Mouse (Mus musculus): ENCODE results near the gene Ndufb4.
"Not testable (repeated sequence)": the region's sequence is repeated elsewhere in the genome, so short reads cannot be mapped to it uniquely, and the experiment has no call there.

Ndufb4 gene

GRCm38 (mm10) chr16:37653731-37654657 is at the start of gene Ndufb4:
Gene Ndufb4 (minus strand): TSS chr16:37654453.
- peak; percentile 96 for DNase-seq (ENCODE audit: low read depth, low spot score)

GRCm38 (mm10) chr16:37703884-37704283 is 49.6 kb upstream of the Ndufb4 start:
- DNase-seq (ENCODE audit: low read depth, low spot score): no peak

- not testable (repeated sequence) for DNase-seq (ENCODE audit: low read depth, low spot score)
Measured at GRCm38 (mm10) chr16:37700071-37700470, 45.8 kb upstream of the Ndufb4 start.

- DNase-seq (ENCODE audit: low read depth, low spot score): no peak
Measured at GRCm38 (mm10) chr16:37698767-37699166, 44.5 kb upstream of the Ndufb4 start.

- DNase-seq (ENCODE audit: low read depth, low spot score): no peak
Measured at GRCm38 (mm10) chr16:37697271-37697670, 43.0 kb upstream of the Ndufb4 start.

GRCm38 (mm10) chr16:37690932-37691730 is 36.9 kb upstream of the Ndufb4 start:
- no peak for DNase-seq (ENCODE audit: low read depth, low spot score)

GRCm38 (mm10) chr16:37690465-37690864 is 36.2 kb upstream of the Ndufb4 start:
- DNase-seq (ENCODE audit: low read depth, low spot score): no peak

GRCm38 (mm10) chr16:37689934-37690333 is 35.7 kb upstream of the Ndufb4 start:
- no peak for DNase-seq (ENCODE audit: low read depth, low spot score)

GRCm38 (mm10) chr16:37689251-37689926 is 35.1 kb upstream of the Ndufb4 start:
- DNase-seq (ENCODE audit: low read depth, low spot score): no peak

- DNase-seq (ENCODE audit: low read depth, low spot score): no peak
Measured at GRCm38 (mm10) chr16:37688181-37688580, 33.9 kb upstream of the Ndufb4 start.

GRCm38 (mm10) chr16:37687301-37687980 is 33.2 kb upstream of the Ndufb4 start:
- DNase-seq (ENCODE audit: low read depth, low spot score): no peak

- no peak for DNase-seq (ENCODE audit: low read depth, low spot score)
Measured at GRCm38 (mm10) chr16:37686834-37687233, 32.6 kb upstream of the Ndufb4 start.

- DNase-seq (ENCODE audit: low read depth, low spot score): no peak
Measured at GRCm38 (mm10) chr16:37685946-37686600, 31.8 kb upstream of the Ndufb4 start.

- DNase-seq (ENCODE audit: low read depth, low spot score): peak; percentile 86
Measured at GRCm38 (mm10) chr16:37684634-37685441, 30.6 kb upstream of the Ndufb4 start.

GRCm38 (mm10) chr16:37684259-37684633 is 30.0 kb upstream of the Ndufb4 start:
- DNase-seq (ENCODE audit: low read depth, low spot score): no peak

- DNase-seq (ENCODE audit: low read depth, low spot score): no peak
Measured at GRCm38 (mm10) chr16:37683154-37684130, 29.2 kb upstream of the Ndufb4 start.

GRCm38 (mm10) chr16:37682309-37682975 is 28.2 kb upstream of the Ndufb4 start:
- DNase-seq (ENCODE audit: low read depth, low spot score): no peak

- DNase-seq (ENCODE audit: low read depth, low spot score): no peak
Measured at GRCm38 (mm10) chr16:37680831-37681230, 26.6 kb upstream of the Ndufb4 start.

Data from brain, embryonic 18.5 days (tissue).